Mouse (Mus musculus) MEL (cell line): ENCODE data around the gene Lmntd2. TPM values are rescaled to one million over a fixed set of nuclear protein-coding genes. Genes with fewer than 3 reads are reported as not detected.

ENCODE experiments used
- DNase-seq: peaks from one replicate; pipeline ENCODE4 v3.0.0; 2011; ENCODE audit warnings: low read depth, low spot score
- H3K27ac ChIP-seq: 2 replicates; pipeline ENCODE4 v1.5.1; 2012; ENCODE audit warnings: low read depth, mild to moderate bottlenecking, control low read depth, low read length, moderate library complexity; ENCODE audit not compliant: control insufficient read depth
- H3K27me3 ChIP-seq, 2 experiments: fragments of 150-350 bp in 1 of 2; sonication (generic) in 1 of 2; 2 replicates each; pipeline ENCODE4 v1.6.1; 2012; ENCODE audit warnings: low read length in 2 of 2, mild to moderate bottlenecking in 2 of 2, improper control_type of control experiment in 1 of 2, moderate library complexity in 1 of 2; ENCODE audit not compliant: insufficient read depth in 2 of 2, control insufficient read depth in 1 of 2
- H3K36me3 ChIP-seq, 2 experiments: 2 replicates each; pipeline ENCODE4 v1.6.1; 2012 to 2014; ENCODE audit warnings: low read length in 2 of 2, improper control_type of control experiment in 1 of 2, inconsistent platforms in 1 of 2, mild to moderate bottlenecking in 1 of 2; ENCODE audit not compliant: insufficient read depth in 2 of 2, control insufficient read depth in 1 of 2
- H3K4me1 ChIP-seq, 2 experiments: fragments of 150-350 bp in 1 of 2; sonication (generic) in 1 of 2; 2 replicates each; pipeline ENCODE4 v1.6.1; 2012; ENCODE audit warnings: low read length in 2 of 2, improper control_type of control experiment in 1 of 2, mild to moderate bottlenecking in 1 of 2; ENCODE audit not compliant: insufficient read depth in 2 of 2, control insufficient read depth in 1 of 2
- H3K4me3 ChIP-seq, 2 experiments: fragments of 150-350 bp in 1 of 2; sonication (generic) in 1 of 2; 2 replicates each; pipeline ENCODE4 v1.5.1; 2012; ENCODE audit warnings: low read depth in 2 of 2, low read length in 2 of 2, mild to moderate bottlenecking in 2 of 2, moderate library complexity in 2 of 2, control low read depth in 1 of 2, improper control_type of control experiment in 1 of 2; ENCODE audit not compliant: control insufficient read depth in 1 of 2, insufficient read depth in 1 of 2
- H3K79me2 ChIP-seq: 2 replicates; pipeline ENCODE4 v1.6.1; 2012; ENCODE audit warnings: mild to moderate bottlenecking, low read length, moderate library complexity; ENCODE audit not compliant: control insufficient read depth, poor library complexity, insufficient read depth
- H3K9ac ChIP-seq: 2 replicates; pipeline ENCODE4 v1.6.1; 2012; ENCODE audit warnings: low read depth, mild to moderate bottlenecking, control low read depth, low read length, moderate library complexity; ENCODE audit not compliant: control insufficient read depth, poor library complexity, severe bottlenecking
- H3K9me3 ChIP-seq: fragments of 150-350 bp; sonication (generic); replicated peaks from 2 replicates; pipeline ENCODE4 v1.6.1; 2012; ENCODE audit warnings: mild to moderate bottlenecking, low read length, improper control_type of control experiment, moderate library complexity; ENCODE audit not compliant: insufficient read depth
- HCFC1 ChIP-seq: IDR thresholded peaks from 2 replicates; pipeline ENCODE4 v1.6.1; 2012; ENCODE audit warnings: low read depth, mild to moderate bottlenecking, inconsistent platforms, low read length, improper control_type of control experiment, moderate library complexity
- MXI1 ChIP-seq: IDR thresholded peaks from 2 replicates; pipeline ENCODE4 v1.6.1; 2011; ENCODE audit warnings: mild to moderate bottlenecking, low read depth, low read length, improper control_type of control experiment
- MYC ChIP-seq: IDR thresholded peaks from 2 replicates; pipeline ENCODE4 v1.6.1; 2011; ENCODE audit warnings: low read depth, mild to moderate bottlenecking, low read length, improper control_type of control experiment, moderate library complexity
- NELFE ChIP-seq: IDR thresholded peaks from 2 replicates; pipeline ENCODE4 v1.6.1; 2011; ENCODE audit warnings: low read depth, low read length, improper control_type of control experiment
- NRF1 ChIP-seq: IDR thresholded peaks from 2 replicates; pipeline ENCODE4 v1.6.1; 2014; ENCODE audit warnings: low read depth, mild to moderate bottlenecking, inconsistent platforms, low read length, improper control_type of control experiment, moderate library complexity; ENCODE audit not compliant: poor library complexity, insufficient read depth, severe bottlenecking
- POLR2AphosphoS2 ChIP-seq: IDR thresholded peaks from 2 replicates; pipeline ENCODE4 v1.6.1; 2011; ENCODE audit warnings: low read length, improper control_type of control experiment
- RAD21 ChIP-seq: IDR thresholded peaks from 2 replicates; pipeline ENCODE4 v1.6.1; 2011; ENCODE audit warnings: mild to moderate bottlenecking, low read depth, low read length, improper control_type of control experiment
- SIN3A ChIP-seq: IDR thresholded peaks from 2 replicates; pipeline ENCODE4 v1.6.1; 2012; ENCODE audit warnings: low read length, improper control_type of control experiment, inconsistent platforms
- SMC3 ChIP-seq: IDR thresholded peaks from 2 replicates; pipeline ENCODE4 v1.6.1; 2011; ENCODE audit warnings: low read depth, low read length, improper control_type of control experiment
- TCF12 ChIP-seq: IDR thresholded peaks from 2 replicates; pipeline ENCODE4 v1.6.1; 2014; ENCODE audit warnings: low read depth, mild to moderate bottlenecking, inconsistent platforms, low read length, improper control_type of control experiment, moderate library complexity
- ZC3H11A ChIP-seq: IDR thresholded peaks from 2 replicates; pipeline ENCODE4 v1.6.1; 2012; ENCODE audit warnings: low read depth, mild to moderate bottlenecking, inconsistent platforms, low read length, improper control_type of control experiment
- ZNF384 ChIP-seq: IDR thresholded peaks from 2 replicates; pipeline ENCODE4 v1.6.1; 2012; ENCODE audit warnings: low read depth, mild to moderate bottlenecking, inconsistent platforms, low read length, improper control_type of control experiment
- polyA plus RNA-seq, 2 experiments: library from polyadenylated mRNA; stranded (reverse) in 1 of 2; unstranded in 1 of 2; fragments of >175 nt in 1 of 2; fragments of >200 nt in 1 of 2; gene quantifications; 2 replicates each; pipeline versions ENCODE4 v1.2.1 to v1.2.4; 2012; ENCODE audit warnings: low replicate concordance in 2 of 2, low read depth in 1 of 2; ENCODE audit not compliant: insufficient read length in 2 of 2, insufficient read depth in 1 of 2, missing spikeins in 1 of 2
- total RNA-seq: library from RNA; depleted of rRNA; stranded (reverse); fragments of 300-350 nt; gene quantifications from 2 replicates; pipeline ENCODE4 v1.2.3, GENCODE M21; 2012

Lmntd2 gene
- total and polyA plus RNA-seq, 3 experiments: 0.43 TPM; not detected in 2

GRCm38 (mm10) chr7:141193348-141193856 is 20.5 kb downstream of the Lmntd2 start:
- peak overlapping the region; percentile 37 for H3K27ac ChIP-seq
- peak overlapping the region; percentile 97 for H3K9ac ChIP-seq
- no peaks in the 10 kb centered on the region for H3K9me3 ChIP-seq
- H3K27me3 ChIP-seq: no peaks in the 10 kb centered on the region
- peaks cover 2 to 18% of the 10 kb centered on the region in 2 experiments; a peak in 3 of 4 replicates for H3K36me3 ChIP-seq
- H3K4me1 ChIP-seq: peaks cover 6 to 29% of the 10 kb centered on the region in 2 experiments; a peak in 3 of 4 replicates
- H3K79me2 ChIP-seq: peaks cover 12% of the 10 kb centered on the region
- TF ChIP-seq POLR2AphosphoS2 (no peak), HCFC1 (no peak), SMC3 (no peak), MYC (no peak), SIN3A (peak; percentile 38; the same call in 1 of the 2 replicates), MXI1 (peak; percentile 68), ZC3H11A (no peak)
- peak overlapping the region; percentile 96 for H3K4me3 ChIP-seq
- DNase-seq: peak; percentile 63

- peaks cover 12% of the 10 kb centered on the region for H3K79me2 ChIP-seq
- H3K9ac ChIP-seq: peak overlapping the region; percentile 97
- no peaks in the 10 kb centered on the region for H3K9me3 ChIP-seq
- peak; percentile 60 for DNase-seq
- H3K4me1 ChIP-seq: peaks cover 6 to 29% of the 10 kb centered on the region in 2 experiments; a peak in 3 of 4 replicates
- H3K27me3 ChIP-seq: no peaks in the 10 kb centered on the region
- peak overlapping the region; percentile 37; the same call in 1 of the 2 replicates for H3K27ac ChIP-seq
- peak overlapping the region; percentile 96 for H3K4me3 ChIP-seq
- TF ChIP-seq NRF1: no peak
- no peak for TF ChIP-seq ZNF384
- TF ChIP-seq TCF12: 0 out of 2 replicates have a peak, but pooled peaks have one; percentile 8
- H3K36me3 ChIP-seq: peaks cover 2 to 18% of the 10 kb centered on the region in 2 experiments; a peak in 3 of 4 replicates
Observed at GRCm38 (mm10) chr7:141192776-141193347, 21.0 kb downstream of the Lmntd2 start.

GRCm38 (mm10) chr7:141191796-141192685 is 21.8 kb downstream of the Lmntd2 start:
- TF ChIP-seq MYC: no peak
- TF ChIP-seq HCFC1: no peak
- no peak for TF ChIP-seq RAD21
- TF ChIP-seq NELFE: no peak
- Histone ChIP-seq H3K4me1 (peaks cover 6 to 25% of the 10 kb centered on the region in 2 experiments; a peak in 3 of 4 replicates), H3K79me2 (peaks cover 12% of the 10 kb centered on the region), H3K4me3 (no peak overlapping the region), H3K27me3 (no peaks in the 10 kb centered on the region), H3K36me3 (peaks cover 2 to 17% of the 10 kb centered on the region in 2 experiments; a peak in 3 of 4 replicates), H3K27ac (no peak overlapping the region), H3K9ac (no peak overlapping the region), H3K9me3 (no peaks in the 10 kb centered on the region)
- no peak for DNase-seq
